Mouse (Mus musculus) heart, postnatal 10 days (tissue): Measurements from ENCODE around the gene Rbms1. TPM values are rescaled to one million over a fixed set of nuclear protein-coding genes. Genes with fewer than 3 reads are reported as not detected.
A peak's percentile ranks its signal among the peaks of the same experiment; 100 is the strongest.

Source experiments
- DNase-seq, 2 experiments: peaks; one replicate each; pipeline ENCODE4 v3.0.0; 2021
- intact Hi-C: fragments of 180-260 bp; cut with DNase I; formaldehyde crosslinking; loops from one replicate; pipeline ENCODE4 v1.15.1; 2025
- total RNA-seq, 2 experiments: library from RNA; stranded (reverse); gene quantifications; 2 replicates each; pipeline ENCODE4 v1.2.3; 2021

The Rbms1 gene
- total RNA-seq = 10 to 100 TPM; 87.5 to 89.3 TPM

GRCm38 (mm10) chr2:60962671-60963421, at the start of gene Rbms1:
TSS of gene Rbms1 (minus strand) at chr2:60963192.
- intact Hi-C loops = loop anchor here (1.0 to 5.0 kb wide), 6 partner anchors 41 to 439 kb away; partner anchors contain the start of gene Itgb6

GRCm38 (mm10) chr2:61012249-61012828, 49.3 kb upstream of the Rbms1 start:
- DNase-seq = no peak
- intact Hi-C loops = no loop called here

More at GRCm38 (mm10) chr2:60962671-60963421, at the start of gene Rbms1:
- DNase-seq = peak; percentile 84 to 85

GRCm38 (mm10) chr2:60986286-60986685, 23.3 kb upstream of the Rbms1 start:
- intact Hi-C loops = no loop called here
- peak; percentile 26 to 29 for DNase-seq

GRCm38 (mm10) chr2:60978538-60979313, 15.7 kb upstream of the Rbms1 start:
- peak; percentile 73 to 76 for DNase-seq

GRCm38 (mm10) chr2:60972189-60972814, 9.3 kb upstream of the Rbms1 start:
- DNase-seq = no peak
- intact Hi-C loops = no loop called here

More at GRCm38 (mm10) chr2:60978538-60979313, 15.7 kb upstream of the Rbms1 start:
- intact Hi-C loops = no loop called here

- DNase-seq = no peak
- intact Hi-C loops = loop anchor here (2.0 to 5.0 kb wide), 5 partner anchors 41 to 241 kb away; partner anchors contain the start of gene Itgb6
Observed at GRCm38 (mm10) chr2:60963616-60964015, 624 bp upstream of the Rbms1 start.

- intact Hi-C loops = loop anchor here (1.0 to 5.0 kb wide), 6 partner anchors 40 to 440 kb away; partner anchors contain the start of gene Itgb6
- peak; percentile 68 to 80 for DNase-seq
Observed at GRCm38 (mm10) chr2:60962001-60962670, 856 bp downstream of the Rbms1 start.

- DNase-seq = peak in 1 of 2 experiments; percentile 23
- intact Hi-C loops = loop anchor here (5.0 kb wide), 3 partner anchors 39 to 239 kb away; partner anchors contain the start of gene Itgb6
Observed at GRCm38 (mm10) chr2:60961281-60961680, 1.7 kb downstream of the Rbms1 start.

GRCm38 (mm10) chr2:60948241-60948640, 14.8 kb downstream of the Rbms1 start:
- intact Hi-C loops = no loop called here
- peak; percentile 29 to 30 for DNase-seq

GRCm38 (mm10) chr2:60947817-60948216, 15.2 kb downstream of the Rbms1 start:
- intact Hi-C loops = no loop called here
- no peak for DNase-seq

- intact Hi-C loops = no loop called here
- peak; percentile 36 to 61 for DNase-seq
Observed at GRCm38 (mm10) chr2:60940454-60940961, 22.5 kb downstream of the Rbms1 start.

GRCm38 (mm10) chr2:60939957-60940356, 23.0 kb downstream of the Rbms1 start:
- intact Hi-C loops = no loop called here
- DNase-seq = peak in 1 of 2 experiments; percentile 29

- intact Hi-C loops = no loop called here
- no peak for DNase-seq
Observed at GRCm38 (mm10) chr2:60936910-60937309, 26.1 kb downstream of the Rbms1 start.

GRCm38 (mm10) chr2:60928948-60929347, 34.0 kb downstream of the Rbms1 start:
- intact Hi-C loops = no loop called here
- no peak for DNase-seq

GRCm38 (mm10) chr2:60927906-60928775, 34.9 kb downstream of the Rbms1 start:
- no peak for DNase-seq
- intact Hi-C loops = no loop called here

GRCm38 (mm10) chr2:60925063-60925462, 37.9 kb downstream of the Rbms1 start:
- DNase-seq = no peak
- intact Hi-C loops = no loop called here

- intact Hi-C loops = loop anchor here (5.0 kb wide), 1 partner anchor 38 kb away; the partner anchor contains the start of gene Rbms1
- no peak for DNase-seq
Observed at GRCm38 (mm10) chr2:60923756-60924544, 39.0 kb downstream of the Rbms1 start.

GRCm38 (mm10) chr2:60923111-60923510, 39.9 kb downstream of the Rbms1 start:
- DNase-seq = peak in 1 of 2 experiments; percentile 50
- intact Hi-C loops = loop anchor here (5.0 kb wide), 1 partner anchor 39 kb away; the partner anchor contains the start of gene Rbms1
